Mouse (Mus musculus): ENCODE data around the gene Sdhaf1.

Sdhaf1 gene

GRCm38 (mm10) chr7:30291215-30292131, 32.2 kb downstream of the Sdhaf1 start, which contains the start of gene Clip3:
TSS of gene Clip3 (plus strand) at chr7:30291728.
- DNase-seq = peak; percentile 94

GRCm38 (mm10) chr7:30289714-30290399, 33.8 kb downstream of the Sdhaf1 start:
- DNase-seq = peak; percentile 48

GRCm38 (mm10) chr7:30289071-30289713, 34.5 kb downstream of the Sdhaf1 start:
- peak; percentile 65 for DNase-seq

GRCm38 (mm10) chr7:30288046-30288445, 35.6 kb downstream of the Sdhaf1 start:
- peak; percentile 69 for DNase-seq

- peak; percentile 92 for DNase-seq
Observed at GRCm38 (mm10) chr7:30286701-30287410, 36.8 kb downstream of the Sdhaf1 start.

- peak; percentile 24 for DNase-seq
Observed at GRCm38 (mm10) chr7:30282740-30283139, 41.0 kb downstream of the Sdhaf1 start.

GRCm38 (mm10) chr7:30281522-30281921, 42.2 kb downstream of the Sdhaf1 start:
- peak; percentile 33 for DNase-seq

GRCm38 (mm10) chr7:30280670-30281138, 43.0 kb downstream of the Sdhaf1 start:
- DNase-seq = peak; percentile 92

- peak; percentile 92 for DNase-seq
Observed at GRCm38 (mm10) chr7:30279951-30280669, 43.6 kb downstream of the Sdhaf1 start, which contains the start of the genes Thap8 and Wdr62. TSS of gene Thap8 (plus strand) at chr7:30280094. TSS of gene Wdr62 (minus strand) at chr7:30280419.

GRCm38 (mm10) chr7:30279536-30279935, 44.2 kb downstream of the Sdhaf1 start:
- no peak for DNase-seq

- DNase-seq = peak; percentile 20
Observed at GRCm38 (mm10) chr7:30278911-30279310, 44.8 kb downstream of the Sdhaf1 start.

- DNase-seq = no peak
Observed at GRCm38 (mm10) chr7:30274383-30274782, 49.3 kb downstream of the Sdhaf1 start.

All from cerebellum, adult 9-11 months (tissue).